Mouse (Mus musculus): Measurements from ENCODE around the gene Pagr1a.

GRCm38 (mm10) chr7:127004122-127004875 is 12.9 kb downstream of the Pagr1a start:
- TF ChIP-seq CTCF (IDR thresholded peaks at IDR 0.05; ENCODE audit: low read depth) (peak; percentile 52), EP300 (IDR thresholded peaks at IDR 0.05; ENCODE audit: low read depth) (no peak)
